Mouse (Mus musculus) adrenal gland, adult 18-20 months (tissue): ENCODE measurements around the gene Eif2ak4. TPM values are rescaled to one million over a fixed set of nuclear protein-coding genes. Genes with fewer than 3 reads are reported as not detected.

ENCODE experiments used
- DNase-seq, 2 experiments: peaks; one replicate each; pipeline ENCODE4 v3.0.0; 2021 to 2022; ENCODE audit warnings: low spot score in 2 of 2
- total RNA-seq, 2 experiments: library from RNA; stranded (reverse); gene quantifications; 1 replicate in 1 of 2; 2 replicates in 1 of 2; pipeline ENCODE4 v1.2.3; 2021

The Eif2ak4 gene
- total RNA-seq, 2 experiments from 2014 or later = 16.3 to 16.5 TPM

- DNase-seq = no peak
Measured at GRCm38 (mm10) chr2:118498476-118498875, 110.1 kb downstream of the Eif2ak4 start.

GRCm38 (mm10) chr2:118499135-118499961 is 110.9 kb downstream of the Eif2ak4 start:
- no peak for DNase-seq

GRCm38 (mm10) chr2:118500191-118500590 is 111.8 kb downstream of the Eif2ak4 start:
- DNase-seq = no peak

GRCm38 (mm10) chr2:118507126-118507525 is 118.7 kb downstream of the Eif2ak4 start:
- no peak for DNase-seq

- DNase-seq = no peak
Measured at GRCm38 (mm10) chr2:118509688-118510446, 121.4 kb downstream of the Eif2ak4 start.

GRCm38 (mm10) chr2:118510447-118511310 is 122.3 kb downstream of the Eif2ak4 start:
- DNase-seq = peak; percentile 85 to 86

GRCm38 (mm10) chr2:118511779-118512417 is 123.5 kb downstream of the Eif2ak4 start:
- no peak for DNase-seq

GRCm38 (mm10) chr2:118512418-118513377 is 124.3 kb downstream of the Eif2ak4 start:
- DNase-seq = no peak

GRCm38 (mm10) chr2:118520042-118520933 is 131.9 kb downstream of the Eif2ak4 start:
- DNase-seq = no peak

GRCm38 (mm10) chr2:118522265-118522664 is 133.8 kb downstream of the Eif2ak4 start:
- no peak for DNase-seq

GRCm38 (mm10) chr2:118523163-118523730 is 134.8 kb downstream of the Eif2ak4 start:
- no peak for DNase-seq

- DNase-seq = no peak
Measured at GRCm38 (mm10) chr2:118524811-118525210, 136.4 kb downstream of the Eif2ak4 start.

Other genes starting within 250 kb of the Eif2ak4 start
- under 1 TPM in 1 of 2 experiments, not detected in 1; 0.26 TPM for gene Fsip1, start 131.7 kb upstream of the Eif2ak4 start, total RNA-seq
- gene Gpr176, start 15.2 kb upstream of the Eif2ak4 start, total RNA-seq = 1 to 10 TPM; 5.1 to 5.7 TPM
- gene Srp14, start 91.1 kb downstream of the Eif2ak4 start, total RNA-seq = 100 to 1,000 TPM; 217 to 225 TPM
- gene Bmf, start 161.1 kb downstream of the Eif2ak4 start, total RNA-seq = 1 to 10 TPM; 6.6 to 6.8 TPM
- gene Bub1b, start 209.6 kb downstream of the Eif2ak4 start, total RNA-seq = 1 to 10 TPM; 1.3 to 2.5 TPM